Mouse (Mus musculus) brain, embryonic 18.5 days (tissue): ENCODE data around the gene Atp6v1a.

Source experiments
- DNase-seq: peaks from one replicate; pipeline ENCODE4 v3.0.0-alpha.2; 2012; ENCODE audit warnings: low read depth, low spot score

Gene Atp6v1a

DNA sequence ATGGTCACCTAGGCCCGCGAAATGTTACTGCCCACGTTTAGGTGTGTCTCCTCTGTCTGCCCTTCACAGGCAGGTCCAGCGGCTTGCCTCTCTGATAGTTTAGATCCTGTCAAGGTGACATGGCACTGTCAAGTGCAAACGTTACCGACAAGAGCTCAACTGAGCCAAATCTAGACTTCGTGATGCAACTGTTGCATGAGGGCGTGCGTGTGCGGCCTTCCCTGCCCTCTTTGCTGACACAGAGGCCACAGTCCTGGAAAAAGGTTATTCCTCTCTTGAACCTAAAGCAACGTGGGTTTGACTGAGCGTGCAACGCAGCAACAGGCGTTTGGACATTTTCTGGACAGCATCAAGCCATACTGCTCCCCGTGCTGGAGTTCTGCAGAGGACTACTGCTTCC lies 78.2 kb downstream of the Atp6v1a start:
- DNase-seq: no peak

DNA sequence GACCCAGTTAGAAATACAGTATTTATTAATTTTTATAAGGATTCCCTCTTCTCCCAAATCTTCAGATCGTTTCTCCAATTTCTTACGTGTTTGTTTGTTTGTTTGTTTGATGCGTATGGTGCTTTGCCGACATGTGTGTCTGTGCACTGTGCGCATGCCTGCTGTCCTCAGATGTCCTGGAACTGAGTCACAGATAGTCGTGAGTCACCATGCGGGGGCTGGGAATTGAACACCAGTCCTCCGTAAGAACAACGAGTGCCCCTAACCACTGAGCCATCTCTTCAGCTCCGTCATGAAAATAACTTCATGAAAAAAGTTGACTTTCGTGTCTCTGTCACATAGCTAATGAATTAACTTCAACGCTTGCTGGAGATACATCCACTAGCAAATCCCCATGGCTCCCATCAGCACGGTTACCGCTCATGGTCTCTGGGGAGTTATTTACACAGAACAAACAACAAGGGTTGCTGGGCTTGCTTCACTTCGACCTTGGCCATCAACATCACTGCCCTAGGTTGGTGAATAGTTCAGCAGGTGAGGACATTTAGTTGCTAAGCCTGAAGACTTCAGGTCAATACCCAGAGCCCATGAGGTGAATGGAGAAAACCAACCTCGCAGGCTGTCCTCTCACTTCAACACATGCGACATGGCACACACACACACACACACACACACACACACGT lies 78.8 kb downstream of the Atp6v1a start:
- DNase-seq: no peak

DNA sequence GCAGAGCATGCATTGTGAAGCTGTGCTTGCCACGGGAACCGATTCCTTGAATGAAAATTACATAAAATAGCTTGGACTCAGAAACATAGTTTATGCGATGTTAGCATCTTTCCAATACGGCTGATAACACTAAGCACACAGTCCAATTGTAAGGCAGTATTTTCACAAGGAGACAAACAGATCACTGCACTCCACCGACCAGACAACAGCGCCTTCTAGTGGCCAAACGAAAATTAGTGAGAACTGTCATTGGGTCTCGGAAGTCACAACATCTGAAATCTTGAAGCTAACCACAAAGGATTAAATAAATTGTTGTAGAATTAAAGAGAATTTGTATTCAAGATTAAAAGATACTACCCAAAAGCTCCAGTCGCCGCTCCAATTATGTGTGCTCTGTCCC lies 80.8 kb downstream of the Atp6v1a start:
- DNase-seq: peak; percentile 45

DNA sequence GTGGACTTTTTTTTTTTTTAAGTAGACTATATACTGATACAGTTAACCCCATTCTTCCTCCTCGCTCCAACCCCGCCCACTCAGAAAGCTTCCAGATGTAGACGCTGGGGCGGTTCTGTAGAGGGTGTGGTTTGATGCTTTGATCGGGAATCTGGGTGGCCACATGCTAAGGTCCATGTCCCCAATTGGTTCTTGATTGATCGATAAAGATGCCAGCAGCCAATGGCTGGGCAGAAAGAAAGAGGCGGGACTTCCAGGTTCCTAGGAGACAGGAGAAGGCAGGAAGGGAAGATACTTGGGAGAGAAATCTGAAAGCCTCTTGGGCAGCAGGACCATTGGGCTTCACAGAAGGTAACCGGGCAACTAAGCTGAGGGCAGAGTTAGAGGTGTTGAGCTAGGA lies 83.7 kb downstream of the Atp6v1a start:
- DNase-seq: no peak

DNA sequence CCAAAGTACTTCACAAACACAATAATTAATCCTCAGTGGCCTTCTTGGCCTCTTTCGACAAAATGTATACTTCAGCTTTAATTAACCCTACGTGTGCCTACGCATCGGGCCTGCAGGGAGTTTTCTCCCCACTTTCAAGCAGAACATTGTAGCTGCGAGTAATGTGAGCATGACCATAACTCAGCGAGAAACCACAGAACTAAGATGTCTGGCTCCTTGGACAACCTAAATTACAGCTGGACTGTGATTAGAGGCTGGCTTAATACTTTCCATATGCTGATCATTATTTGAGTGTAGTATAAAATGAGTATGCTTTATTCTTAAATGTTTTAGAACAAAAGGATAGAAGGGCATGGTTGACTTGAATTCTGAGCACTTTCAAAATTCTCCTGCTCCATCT lies 86.2 kb downstream of the Atp6v1a start:
- no peak for DNase-seq

DNA sequence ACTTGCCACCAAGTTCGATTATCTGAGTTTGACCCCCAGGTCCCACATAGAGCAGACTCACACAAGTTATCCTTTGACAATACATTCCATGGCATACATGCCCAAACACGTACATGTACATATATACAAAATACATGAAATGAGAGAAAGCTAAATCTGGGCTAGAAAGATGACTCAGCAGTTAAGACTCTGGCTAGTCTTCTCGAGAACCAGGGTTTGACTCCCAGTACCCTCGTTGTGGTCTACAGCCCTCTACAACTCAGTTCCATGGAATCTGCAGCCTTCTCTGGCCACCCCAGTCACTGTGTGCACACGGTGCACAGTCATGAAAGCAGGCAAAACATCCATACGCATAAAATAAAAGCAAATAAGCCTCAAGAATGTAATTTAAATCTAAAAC lies 87.1 kb downstream of the Atp6v1a start:
- no peak for DNase-seq

DNA sequence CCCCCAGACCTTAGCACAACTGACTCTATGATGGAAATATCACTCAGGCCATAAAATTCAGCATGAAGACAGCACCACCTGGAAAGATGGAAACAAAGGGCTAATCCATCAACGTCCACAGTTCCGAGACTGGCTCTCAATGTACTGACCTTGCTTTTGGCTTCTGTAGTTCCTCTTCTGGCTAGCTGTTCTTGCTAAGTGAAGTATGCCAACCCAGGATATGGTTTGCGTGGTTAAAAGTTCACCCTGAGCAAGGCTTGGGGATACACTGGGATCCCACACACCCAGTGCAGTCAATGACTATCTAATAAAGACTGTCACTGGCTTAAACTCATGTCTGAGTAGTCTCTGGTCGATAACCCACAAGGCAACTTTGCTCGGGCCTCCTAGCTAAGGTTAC lies 89.4 kb downstream of the Atp6v1a start:
- DNase-seq: no peak

DNA sequence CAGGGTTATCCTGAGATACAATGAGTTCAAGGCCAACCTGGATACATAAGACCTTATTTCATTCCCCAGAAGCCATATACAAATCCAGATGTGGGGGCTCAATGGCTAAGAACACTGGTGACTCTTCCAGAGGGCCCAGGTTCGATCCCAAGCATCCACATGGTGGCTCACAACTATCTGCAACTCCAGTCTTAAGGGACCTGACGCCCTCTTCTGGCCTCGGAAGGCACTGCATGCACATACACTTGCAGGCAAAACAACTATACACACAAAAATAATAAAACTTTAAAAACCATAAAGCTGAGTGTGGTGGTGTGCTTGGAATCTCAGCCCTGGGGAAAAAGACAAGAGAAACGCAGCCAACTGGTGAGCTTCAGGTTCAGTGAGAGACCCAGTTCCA lies 100.4 kb downstream of the Atp6v1a start:
- DNase-seq: no peak
